20 mouse cellular contexts compared by ENCODE assay signal in the genomic region with DNA sequence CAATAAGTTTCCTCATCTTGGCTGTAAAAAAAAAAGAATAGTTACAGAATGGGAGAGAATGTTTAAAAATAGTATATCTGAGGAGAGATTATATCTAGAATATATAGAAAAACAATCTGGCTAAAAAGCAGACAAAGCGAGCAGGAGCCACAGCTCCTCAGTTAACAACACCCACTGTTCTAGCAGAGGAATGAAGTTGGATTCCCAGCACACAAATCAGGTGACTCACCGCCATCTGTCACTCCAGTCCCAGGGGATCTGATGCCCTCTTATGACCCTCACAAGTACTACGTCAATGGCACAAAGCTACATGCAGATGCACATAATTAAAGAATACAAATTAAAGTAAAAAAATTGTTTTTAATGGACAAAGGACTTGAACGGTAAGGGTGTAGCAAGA. TPM values are rescaled to one million over a fixed set of nuclear protein-coding genes. Genes with fewer than 3 reads are reported as not detected.
DNase-seq lines count a peak whose midpoint lies in the region; ATAC-seq lines count a peak whose summit lies in the region.
"Had no signal": no experiment of that assay in that cellular context is flagged by ENCODE, and none has a peak within 500 bp of the region (broad histone marks: within the 10 kb centered on the region; RNA-seq: fewer than 3 reads in every experiment).

No protein-coding gene starts in this region.

- peak; percentile 51 for DNase-seq in heart, adult 11 months
- DNase-seq in 3T3-L1 (ENCODE audit: low read depth, low spot score) = peak; percentile 59
- DNase-seq in cerebellum, adult 8-10 months = peak; percentile 73
- DNase-seq in left cerebral cortex, postnatal 25 days (ENCODE audit: low spot score in 2 of 2) = peak; percentile 52 to 91
- DNase-seq in adrenal gland, postnatal 4 days (ENCODE audit: low spot score in 2 of 2) = no peak
- no peak for DNase-seq in MN1 (ENCODE audit: low spot score)
- no peak for DNase-seq in lung, postnatal 10 days
- DNase-seq: forebrain, postnatal 0 days; kidney, adult 8-10 months; kidney, postnatal 4 days; lung, postnatal 36 days; thymus, adult 2 months had no signal

- peaks cover 6% of the 10 kb centered on the region; the same call in 1 of the 2 replicates for H3K9me3 ChIP-seq in heart, embryonic 12.5 days (replicated peaks)

- WGBS in heart, embryonic 12.5 days = 76% methylated on average over 4 of the region's 4 CpGs

- ATAC-seq in heart, embryonic 12.5 days (ENCODE audit: insufficient number of reproducible peaks, low FRiP score) = no peak
- ATAC-seq: CD4-positive, CD25-positive, alpha-beta regulatory T cell, adult 4 months; forebrain, postnatal 0 days; hindbrain, postnatal 0 days had no signal

- no peak overlapping the region for H3K27ac ChIP-seq in heart, embryonic 12.5 days (ENCODE audit: poor library complexity, severe bottlenecking)
- H3K27ac ChIP-seq: hindbrain, postnatal 0 days; liver, embryonic 14.5 days; midbrain, embryonic 12.5 days had no signal

- H3K36me3 ChIP-seq in heart, embryonic 12.5 days = no peaks in the 10 kb centered on the region
- H3K36me3 ChIP-seq: midbrain, embryonic 12.5 days had no signal

- H3K27me3 ChIP-seq in heart, embryonic 12.5 days (replicated peaks) = no peaks in the 10 kb centered on the region
- H3K27me3 ChIP-seq: midbrain, embryonic 12.5 days had no signal

- no peak overlapping the region for H3K4me2 ChIP-seq in heart, embryonic 12.5 days
- H3K4me2 ChIP-seq: midbrain, embryonic 12.5 days had no signal

- no peak overlapping the region for H3K9ac ChIP-seq in heart, embryonic 12.5 days
- H3K9ac ChIP-seq: forebrain, postnatal 0 days; liver, embryonic 14.5 days; midbrain, embryonic 12.5 days had no signal

- H3K4me3 ChIP-seq in heart, embryonic 12.5 days = no peak overlapping the region
- H3K4me3 ChIP-seq: midbrain, embryonic 12.5 days had no signal

- intact Hi-C loops in left cerebral cortex, postnatal 25 days (cut with DNase I) = no loop called here

- H3K4me1 ChIP-seq in heart, embryonic 12.5 days (replicated peaks) = no peaks in the 10 kb centered on the region
- H3K4me1 ChIP-seq: midbrain, embryonic 12.5 days had no signal

RNA-seq across cellular contexts. Expression of gene Cd300lb, which starts 11.7 kb away (rescaled TPM):
- polyA plus RNA-seq in heart, embryonic 12.5 days (2016; fragmentation: Nextera tagmentation; extraction: Ambion mirVana) = 0.89 and 0.98 TPM in 2 replicates
- not detected for total RNA-seq in left cerebral cortex, postnatal 25 days (2021)
- under 1 TPM; 0.73 to 0.76 TPM for total RNA-seq in adrenal gland, postnatal 4 days (2021)
- total RNA-seq: forebrain, postnatal 0 days had no signal
- polyA plus RNA-seq: forebrain, postnatal 0 days; limb, embryonic 11.5 days had no signal

RNA-seq across cellular contexts. Expression of gene Cd300a, which starts 32.6 kb away (rescaled TPM):
- polyA plus RNA-seq in heart, embryonic 12.5 days (2016; fragmentation: Nextera tagmentation; extraction: Ambion mirVana) = 0.40 and 0.41 TPM in 2 replicates
- under 1 TPM; 0.37 to 0.55 TPM for total RNA-seq in left cerebral cortex, postnatal 25 days (2021)
- 1 to 10 TPM; 1.9 to 3.3 TPM for total RNA-seq in adrenal gland, postnatal 4 days (2021)

RNA-seq across cellular contexts. Expression of gene Cd300c, which starts 46.5 kb away (rescaled TPM):
- not detected in 2 replicates for polyA plus RNA-seq in heart, embryonic 12.5 days (2016; fragmentation: Nextera tagmentation; extraction: Ambion mirVana)
- total RNA-seq in left cerebral cortex, postnatal 25 days (2021) = not detected
- not detected for total RNA-seq in adrenal gland, postnatal 4 days (2021)
- total RNA-seq: forebrain, postnatal 0 days; hindbrain, postnatal 0 days had no signal
- polyA plus RNA-seq: CD4-positive, CD25-positive, alpha-beta regulatory T cell, adult 4 months; cortical plate, adult 2 months; forebrain, postnatal 0 days; heart, embryonic 16.5 days; hindbrain, postnatal 0 days; limb, embryonic 11.5 days; liver, embryonic 14.5 days; midbrain, embryonic 12.5 days had no signal

Comparison
In these comparisons a context has a peak if more than half of its experiments do, and no peak if none do; other contexts are left out.
1. DNase-seq: peak in heart, adult 11 months (single experiment), 3T3-L1 (single experiment), cerebellum, adult 8-10 months (single experiment) and left cerebral cortex, postnatal 25 days (2 of 2); none in adrenal gland, postnatal 4 days (0 of 2), MN1 (single experiment) and lung, postnatal 10 days (single experiment).